Mouse (Mus musculus) heart, adult 9 months (tissue): ENCODE results near the gene Mmp11.
"Not testable (repeated sequence)": the region's sequence is repeated elsewhere in the genome, so short reads cannot be mapped to it uniquely, and the experiment has no call there.

Experiments used
- DNase-seq, 2 experiments: peaks; one replicate each; pipeline ENCODE4 v3.0.0; 2022; ENCODE audit warnings: low spot score in 2 of 2

Mmp11 gene

GRCm38 (mm10) chr10:75897373-75897772 is 38.9 kb downstream of the Mmp11 start:
- DNase-seq: peak; percentile 42 to 52

GRCm38 (mm10) chr10:75896208-75896607 is 40.1 kb downstream of the Mmp11 start:
- DNase-seq: no peak

GRCm38 (mm10) chr10:75895730-75896129 is 40.6 kb downstream of the Mmp11 start:
- DNase-seq: no peak

GRCm38 (mm10) chr10:75894601-75895000 is 41.7 kb downstream of the Mmp11 start:
- DNase-seq: no peak

GRCm38 (mm10) chr10:75893089-75893750 is 43.1 kb downstream of the Mmp11 start, which contains the start of gene Derl3:
Gene Derl3 (plus strand): TSS chr10:75893413.
- DNase-seq: peak; percentile 88 to 90

- no peak for DNase-seq
Observed at GRCm38 (mm10) chr10:75889406-75890153, 46.7 kb downstream of the Mmp11 start.

- not testable (repeated sequence) for DNase-seq
Observed at GRCm38 (mm10) chr10:75887504-75887903, 48.8 kb downstream of the Mmp11 start.

GRCm38 (mm10) chr10:75884742-75885141 is 51.6 kb downstream of the Mmp11 start:
- no peak for DNase-seq

GRCm38 (mm10) chr10:75883232-75883552 is 53.1 kb downstream of the Mmp11 start:
- DNase-seq: peak; percentile 63 to 76

GRCm38 (mm10) chr10:75882433-75883231 is 53.7 kb downstream of the Mmp11 start:
- no peak for DNase-seq

GRCm38 (mm10) chr10:75881578-75882432 is 54.5 kb downstream of the Mmp11 start:
- DNase-seq: no peak

- no peak for DNase-seq
Observed at GRCm38 (mm10) chr10:75880771-75881577, 55.3 kb downstream of the Mmp11 start.

- no peak for DNase-seq
Observed at GRCm38 (mm10) chr10:75880351-75880750, 55.9 kb downstream of the Mmp11 start.

- no peak for DNase-seq
Observed at GRCm38 (mm10) chr10:75878836-75879235, 57.5 kb downstream of the Mmp11 start.

GRCm38 (mm10) chr10:75873543-75874170 is 62.6 kb downstream of the Mmp11 start:
- no peak for DNase-seq
